Mouse (Mus musculus) thymus, adult 18-20 months (tissue): ENCODE measurements around the gene Isg20.

Experiments
- DNase-seq, 2 experiments: peaks; one replicate each; pipeline ENCODE4 v3.0.0; 2022; ENCODE audit warnings: mixed read lengths in 2 of 2

Isg20 gene

GRCm38 (mm10) chr7:78963891-78964290 is 50.7 kb downstream of the Isg20 start:
- DNase-seq: no peak
